Mouse (Mus musculus) MN1 (cell line): ENCODE data around the gene Zfp13.
A peak's percentile ranks its signal among the peaks of the same experiment; 100 is the strongest.

Source experiments
- DNase-seq: peaks from one replicate; pipeline ENCODE4 v3.0.0-alpha.2; 2016; ENCODE audit warnings: low spot score

The Zfp13 gene

DNA sequence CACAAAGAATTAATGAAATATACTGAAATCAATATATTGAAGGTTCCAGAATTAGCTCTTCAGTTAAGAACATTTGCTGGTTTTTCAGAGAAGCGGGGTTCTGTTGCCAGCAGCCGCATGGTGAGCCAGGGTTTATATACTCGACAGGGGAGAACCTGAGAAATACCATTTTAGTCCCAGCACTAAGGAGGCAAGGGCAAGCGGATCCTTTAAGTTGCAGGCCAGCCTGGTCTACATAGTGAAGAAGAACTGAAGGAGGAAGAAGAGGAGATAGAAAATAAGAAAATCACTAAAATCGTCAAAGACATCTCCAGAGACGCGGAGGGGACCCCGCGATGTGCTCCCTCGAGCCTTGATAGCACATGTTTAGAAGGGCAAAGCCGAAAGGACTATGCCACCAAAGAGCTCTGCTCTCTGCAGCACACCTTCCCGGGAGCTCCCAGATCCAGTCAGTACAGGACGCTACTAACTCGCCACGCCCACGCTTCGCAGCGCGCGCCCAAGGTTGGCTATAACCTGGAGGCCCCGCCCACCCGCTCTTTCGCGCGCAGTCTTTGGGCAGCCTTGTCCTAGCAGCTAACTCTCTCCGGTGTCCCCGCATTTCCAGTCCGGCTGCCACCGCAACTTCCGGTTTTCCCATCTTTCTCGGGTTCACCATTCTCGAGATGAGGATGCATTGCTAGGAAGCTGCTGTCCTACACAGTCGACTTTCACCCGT is 6.9 kb downstream of the Zfp13 start:
- peak; percentile 99 for DNase-seq

DNA sequence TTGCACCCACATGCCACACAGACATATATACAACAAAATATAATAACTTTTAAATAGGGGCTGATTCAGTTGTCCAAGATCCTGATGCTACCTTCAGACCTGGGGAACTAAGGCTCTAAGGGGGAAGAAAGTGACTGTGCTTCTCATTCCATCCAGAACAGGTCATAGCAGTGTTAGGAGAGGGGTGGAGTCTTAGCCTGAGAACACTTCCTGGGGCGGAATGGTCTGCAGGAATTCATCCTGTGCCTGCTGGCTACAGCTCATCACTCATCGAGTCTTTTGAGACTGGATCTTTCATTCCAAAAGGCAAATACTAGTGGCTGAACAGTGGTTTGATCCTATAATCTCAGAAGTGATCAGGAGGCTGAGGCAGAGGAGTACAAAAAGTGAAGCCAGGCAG is 12.0 kb downstream of the Zfp13 start:
- DNase-seq, result no peak

DNA sequence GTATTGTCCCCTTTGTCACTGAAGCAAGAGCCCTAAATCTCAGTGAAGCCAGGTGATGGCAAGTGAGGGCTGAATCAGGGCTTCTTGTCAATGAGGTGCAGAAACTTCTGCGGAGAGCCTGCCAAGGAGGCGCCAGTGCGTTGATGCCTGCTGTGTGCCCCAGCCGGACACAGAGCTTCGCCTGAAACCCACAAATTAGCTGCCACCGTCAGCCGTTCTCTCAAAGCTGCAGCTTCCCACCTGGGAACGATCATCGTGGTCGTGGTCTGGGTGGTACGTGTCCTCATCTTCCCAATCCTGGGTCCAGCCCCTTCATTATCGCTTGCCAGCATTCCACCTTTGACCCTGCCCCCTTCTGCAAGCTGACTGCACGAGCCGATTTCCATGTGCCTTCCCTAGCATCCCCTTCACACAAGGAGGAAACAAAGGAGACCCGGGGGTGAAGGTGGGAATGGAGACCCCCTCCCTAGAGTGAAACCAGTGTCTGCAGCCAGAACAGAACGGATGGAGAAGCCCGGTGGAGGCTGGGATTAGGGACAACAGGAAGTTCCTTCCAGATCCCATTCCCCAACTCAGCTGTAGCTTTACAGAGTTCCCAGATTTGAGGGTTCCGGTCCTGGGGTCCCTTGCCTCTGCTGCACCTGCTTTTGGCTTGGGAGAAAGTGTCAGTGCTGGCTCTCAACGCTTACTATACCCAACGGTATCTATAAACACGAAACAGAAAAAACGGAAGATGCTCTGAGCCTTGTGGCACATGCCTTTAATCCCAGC is 13.4 kb downstream of the Zfp13 start:
- DNase-seq, result peak; percentile 78

DNA sequence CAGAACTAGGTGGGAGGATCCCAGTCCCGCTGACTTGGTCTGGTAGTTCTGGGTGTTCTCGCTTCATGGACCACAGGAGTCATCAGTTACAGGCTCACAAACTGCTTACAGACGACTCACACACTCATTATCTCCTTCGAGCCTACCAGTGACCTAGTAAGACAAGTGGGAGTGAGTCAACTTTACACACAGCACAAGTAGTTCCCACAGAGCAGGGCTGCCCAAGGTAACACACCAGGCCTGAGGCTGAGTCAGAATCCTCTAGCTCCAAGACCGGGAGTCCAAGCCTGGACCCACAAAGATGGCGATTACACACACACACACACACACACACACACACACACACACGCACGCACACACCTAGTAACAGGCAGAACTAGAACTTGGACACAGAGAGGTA is 14.5 kb downstream of the Zfp13 start:
- peak; percentile 24 for DNase-seq

DNA sequence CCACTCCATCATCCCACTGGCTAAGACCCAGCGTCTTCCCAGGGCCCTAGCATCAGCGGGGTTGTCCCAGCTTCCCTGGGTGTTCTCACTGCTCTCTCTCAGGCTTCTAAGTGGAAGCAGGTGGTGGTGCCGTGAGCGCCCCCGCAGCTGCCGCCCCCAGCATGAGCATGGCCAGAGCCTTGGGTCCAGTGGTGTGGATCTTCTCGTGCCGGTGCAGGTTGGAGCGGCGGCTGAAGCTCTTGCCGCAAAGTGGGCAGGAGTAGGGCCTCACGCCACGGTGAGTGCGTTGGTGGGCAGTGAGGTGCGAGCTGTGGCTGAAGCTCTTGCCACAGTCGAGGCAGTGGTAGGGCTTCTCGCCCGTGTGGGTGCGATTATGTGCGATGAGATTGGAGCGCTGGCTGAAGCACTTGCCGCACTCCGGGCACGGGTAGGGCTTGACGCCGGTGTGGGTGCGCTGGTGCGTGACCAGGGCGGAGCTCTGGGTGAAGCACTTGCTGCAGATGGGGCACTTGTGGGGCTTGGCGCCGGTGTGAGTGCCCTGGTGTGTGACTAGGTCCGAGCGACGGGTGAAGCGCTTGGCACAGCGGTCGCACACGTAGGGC is 23.2 kb downstream of the Zfp13 start:
- no peak for DNase-seq

DNA sequence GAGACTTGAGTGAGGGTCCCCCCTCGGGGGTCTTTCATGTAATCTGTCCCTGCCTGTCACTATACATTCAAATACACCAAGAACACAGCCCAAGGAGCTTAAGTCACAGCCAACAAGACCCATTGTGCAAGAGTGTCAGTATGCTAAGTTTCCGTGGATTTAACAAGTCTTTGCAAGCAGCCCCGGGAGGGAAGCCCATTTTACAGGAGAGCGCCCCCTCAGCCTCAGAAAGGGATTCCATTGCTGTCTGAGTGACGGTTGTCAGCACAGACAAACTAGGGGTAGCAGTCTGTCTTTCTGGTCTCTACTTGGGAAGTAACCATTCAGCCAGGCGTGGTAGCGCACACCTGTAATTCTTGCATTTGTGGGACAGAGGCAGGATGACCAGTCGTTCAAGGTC is 25.2 kb downstream of the Zfp13 start:
- DNase-seq, result no peak

DNA sequence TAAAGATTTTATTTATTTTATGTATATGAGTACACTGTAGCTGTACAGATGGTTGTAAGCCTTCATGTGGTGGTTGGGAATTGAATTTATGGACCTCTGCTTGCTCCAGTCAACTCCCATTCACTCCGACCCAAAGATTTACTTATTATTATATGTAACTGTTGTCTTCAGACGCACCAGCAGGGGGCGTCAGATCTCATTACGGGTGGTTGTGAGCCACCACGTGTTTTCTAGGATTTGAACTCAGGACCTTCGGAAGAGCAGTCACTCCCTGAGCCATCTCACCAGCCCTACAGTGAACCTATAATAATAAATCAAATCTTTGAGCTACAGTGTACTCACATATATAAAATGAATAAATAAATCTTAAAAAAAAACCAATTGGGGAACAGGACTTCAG is 27.2 kb downstream of the Zfp13 start:
- no peak for DNase-seq

DNA sequence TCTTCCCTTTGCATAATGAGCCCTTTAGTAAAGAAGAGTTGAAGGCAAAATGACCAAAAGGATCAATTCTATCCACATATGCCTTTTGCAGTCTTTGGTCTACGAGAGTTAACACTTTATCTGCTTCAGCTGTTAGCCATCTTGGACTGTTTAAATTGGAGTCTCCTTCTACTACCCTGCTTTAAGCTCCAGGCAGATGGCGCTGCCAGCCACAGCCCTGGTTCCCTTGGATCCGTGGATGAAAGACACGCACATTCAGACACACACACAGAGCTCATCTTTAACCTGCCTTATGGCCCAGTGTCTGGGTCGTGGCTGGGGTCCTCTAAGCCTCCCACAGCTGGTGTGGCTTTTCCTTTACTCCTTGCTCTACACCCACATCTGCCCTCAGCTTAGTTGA is 28.2 kb downstream of the Zfp13 start:
- peak; percentile 61 for DNase-seq

DNA sequence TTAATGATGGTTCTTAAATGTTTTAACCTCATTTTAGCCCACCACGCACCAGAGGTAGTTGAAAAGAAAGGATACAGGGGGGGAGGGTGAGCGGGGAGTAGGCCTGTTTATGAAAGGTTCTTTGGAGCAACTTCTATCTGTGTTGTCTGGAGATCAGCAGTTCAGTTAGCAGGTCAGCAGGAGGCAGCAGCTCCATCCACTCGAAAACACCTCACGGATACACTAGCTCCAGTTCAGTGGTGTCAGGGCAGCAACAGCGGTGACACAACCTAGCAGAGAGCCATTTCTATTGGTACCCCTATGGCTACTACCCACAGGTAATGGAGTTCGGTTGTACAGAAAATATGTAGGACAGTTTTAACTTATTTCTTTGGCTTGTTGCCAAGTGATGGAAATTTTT is 29.3 kb downstream of the Zfp13 start:
- DNase-seq, result peak; percentile 78

DNA sequence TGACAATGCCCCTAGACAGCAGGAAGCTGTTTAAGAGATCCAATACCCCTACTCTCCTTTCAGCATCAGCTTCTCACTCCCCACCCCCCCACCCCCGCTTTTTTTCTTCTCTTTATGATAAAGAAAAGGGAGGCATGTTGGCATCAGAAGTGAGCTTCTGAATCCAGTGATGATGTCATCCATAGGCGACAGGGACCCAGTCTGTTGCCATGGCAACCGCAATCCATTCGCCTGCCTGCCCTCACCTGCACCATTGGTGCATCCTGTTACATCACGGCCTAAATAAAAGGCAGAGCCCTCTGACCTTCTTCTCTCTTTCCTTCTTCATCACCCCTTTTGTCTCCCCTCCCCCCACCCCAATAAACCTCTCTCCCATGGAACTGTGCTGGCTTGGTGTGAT is 30.9 kb downstream of the Zfp13 start:
- no peak for DNase-seq

DNA sequence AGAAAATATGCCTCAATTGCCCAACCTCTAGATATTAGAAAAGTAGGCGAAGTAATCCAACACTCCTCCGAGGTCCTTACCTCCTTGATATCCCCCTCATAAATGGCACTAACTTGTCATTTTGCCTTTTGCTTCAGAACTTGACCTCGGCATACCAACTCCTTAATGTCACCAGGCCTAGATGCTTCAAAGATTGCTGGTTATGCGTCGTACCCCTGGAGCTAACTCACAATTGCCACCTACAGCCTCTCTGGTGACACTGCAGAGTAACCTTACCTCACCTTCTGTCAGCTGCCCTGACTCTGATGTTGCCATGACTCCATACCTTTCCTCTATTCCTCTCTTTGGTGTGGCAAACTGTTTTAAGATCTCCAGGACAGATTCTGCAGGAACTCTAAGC is 32.5 kb downstream of the Zfp13 start:
- no peak for DNase-seq

DNA sequence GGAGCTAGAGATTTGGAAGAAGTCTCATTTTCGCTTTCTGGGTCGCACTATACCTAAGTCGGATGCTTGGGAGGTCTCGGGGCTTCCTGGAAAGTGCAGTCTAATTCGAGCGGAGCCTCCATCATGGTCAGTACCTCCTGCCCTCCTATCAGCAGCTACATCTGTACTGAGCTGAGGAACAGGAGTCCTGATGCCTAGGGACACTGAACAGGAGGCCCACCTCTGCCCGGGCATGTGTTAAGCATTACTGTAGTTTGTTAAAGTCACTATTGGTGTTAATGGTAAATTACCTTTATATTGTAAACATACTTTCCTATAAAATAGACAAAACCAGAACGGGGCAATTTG is 34.9 kb downstream of the Zfp13 start:
- no peak for DNase-seq

DNA sequence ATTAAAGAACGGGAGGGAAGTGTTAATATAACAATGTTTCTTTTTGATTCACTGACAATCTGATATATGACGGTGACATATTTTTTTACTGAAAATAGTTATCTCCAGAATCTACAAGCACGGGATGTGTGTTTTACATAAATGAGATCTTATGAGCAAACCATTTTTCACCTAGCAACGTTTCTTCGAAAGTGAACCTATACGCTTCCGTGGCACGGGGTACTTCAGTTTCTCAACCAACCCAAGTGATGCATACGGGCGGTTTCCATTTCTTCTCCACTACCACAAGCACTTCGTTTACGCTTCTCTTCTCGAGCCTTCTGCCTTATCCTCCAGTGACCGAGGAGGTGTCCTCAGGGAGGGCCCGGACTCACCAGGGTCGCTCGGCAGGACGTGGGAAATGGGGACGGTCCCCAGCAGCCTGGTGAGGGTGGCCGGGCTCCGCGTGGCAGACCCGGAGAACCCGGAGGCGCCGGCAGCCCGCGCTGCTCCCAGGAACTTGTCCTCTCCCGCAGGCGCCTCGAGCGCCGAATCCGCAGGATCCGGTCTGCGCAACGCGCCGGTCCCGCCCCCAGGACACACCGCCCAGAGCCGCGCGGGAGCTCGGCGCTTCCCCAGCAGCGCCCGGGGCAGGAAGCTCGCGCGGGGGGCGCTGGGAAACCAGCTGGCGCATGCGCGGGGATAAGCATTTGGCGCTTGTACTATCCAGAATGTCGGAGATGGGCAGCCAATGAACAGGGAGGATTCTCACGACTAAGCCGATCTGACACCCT is 35.5 kb downstream of the Zfp13 start, which contains the start of gene Zfp213:
Gene Zfp213 (minus strand): TSS at position 644 of the 773 bp plus-strand sequence.
- peak; percentile 98 for DNase-seq

DNA sequence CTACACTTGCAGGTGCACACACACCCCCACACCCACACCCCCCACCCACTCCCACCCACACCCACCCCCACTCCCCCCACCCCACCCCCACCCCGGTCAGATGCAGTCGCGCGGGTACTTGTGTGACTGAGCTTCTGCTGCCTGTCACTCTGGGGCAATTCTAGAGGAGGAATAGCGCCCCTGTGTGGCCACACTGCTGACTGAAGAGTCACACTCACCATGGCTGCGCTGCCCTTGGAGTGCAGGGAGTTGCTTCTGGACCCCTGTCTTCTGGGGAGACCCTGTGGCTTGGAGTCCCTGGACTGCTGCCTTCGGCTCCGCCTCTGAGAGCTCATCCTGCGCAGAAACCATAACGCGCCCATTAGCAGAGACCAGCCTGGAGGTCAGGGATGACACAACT is 39.5 kb downstream of the Zfp13 start:
- peak; percentile 41 for DNase-seq

DNA sequence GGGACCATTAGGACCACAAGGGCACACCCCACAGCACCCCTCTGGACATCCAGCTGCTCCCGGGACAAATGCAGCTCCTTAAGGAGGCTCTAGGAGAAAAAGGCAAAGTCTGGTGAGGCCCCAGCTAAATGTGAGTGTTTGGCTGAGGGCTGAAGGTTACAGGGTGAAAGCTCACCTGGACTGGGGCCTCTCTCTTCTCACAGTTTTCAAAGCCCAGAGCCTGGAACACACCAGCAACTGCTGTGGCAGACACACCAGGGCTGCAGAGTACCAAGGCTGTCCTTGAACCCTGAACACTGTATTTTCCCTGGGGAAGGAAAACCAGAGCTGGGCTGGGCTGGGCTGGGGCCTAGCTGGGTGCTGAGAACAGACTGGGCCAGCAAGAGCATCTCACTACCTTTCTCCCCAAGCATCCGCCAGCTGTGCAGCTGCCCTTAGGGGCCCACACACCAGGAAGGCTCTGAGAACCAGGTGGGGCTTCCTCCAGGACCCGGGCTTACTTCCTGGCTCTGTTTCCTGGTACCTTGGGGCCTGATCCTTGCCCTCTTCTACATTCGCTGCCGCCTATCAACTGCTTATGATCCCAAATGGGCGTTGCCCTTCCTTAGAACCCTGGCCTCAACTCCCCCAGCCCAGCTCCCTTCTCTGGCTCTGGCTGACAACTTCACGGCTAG is 43.9 kb downstream of the Zfp13 start:
- DNase-seq, result no peak

DNA sequence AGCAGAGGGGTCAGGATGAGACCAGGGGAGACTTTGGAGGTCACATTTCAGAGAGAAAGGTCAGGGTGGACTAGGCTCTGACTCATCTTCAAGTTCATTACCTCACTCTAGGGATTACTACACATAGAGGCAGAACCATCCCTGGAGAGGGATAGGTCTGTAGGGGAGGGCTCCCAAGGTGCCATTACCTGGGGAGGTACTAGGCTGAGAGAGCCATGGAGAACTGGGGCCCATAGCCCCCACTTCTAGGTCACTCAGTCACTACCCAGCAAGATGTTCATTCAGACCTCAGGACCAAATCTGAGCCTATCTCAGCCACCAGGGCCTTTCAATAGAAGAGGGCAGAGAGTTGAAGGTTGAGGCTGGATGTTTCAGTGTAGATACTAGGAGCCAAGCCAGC is 45.0 kb downstream of the Zfp13 start:
- DNase-seq, result no peak

DNA sequence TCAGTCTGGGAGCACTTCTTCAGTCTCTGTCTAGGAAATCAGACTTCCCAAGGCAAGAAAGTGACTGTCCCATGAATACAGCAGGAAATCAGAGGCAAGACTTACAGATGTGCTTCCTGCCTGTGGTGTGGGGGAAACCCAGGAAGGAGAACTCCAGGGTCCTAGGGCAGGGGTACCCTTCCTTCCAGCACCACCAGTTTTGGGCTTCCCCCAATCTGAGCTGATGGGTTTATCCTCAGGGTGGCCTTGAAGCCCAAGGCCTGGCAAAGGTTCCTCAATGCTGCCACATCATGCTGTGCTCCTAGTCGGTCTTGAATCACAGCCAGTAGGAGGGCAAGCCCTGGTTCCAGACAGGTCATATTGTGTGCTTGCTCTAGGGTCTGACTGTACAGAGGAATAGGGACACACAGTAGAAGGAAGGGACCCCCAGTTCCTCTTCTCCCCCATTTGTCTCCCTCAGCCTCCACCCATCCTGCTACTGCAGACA is 45.6 kb downstream of the Zfp13 start:
- no peak for DNase-seq

DNA sequence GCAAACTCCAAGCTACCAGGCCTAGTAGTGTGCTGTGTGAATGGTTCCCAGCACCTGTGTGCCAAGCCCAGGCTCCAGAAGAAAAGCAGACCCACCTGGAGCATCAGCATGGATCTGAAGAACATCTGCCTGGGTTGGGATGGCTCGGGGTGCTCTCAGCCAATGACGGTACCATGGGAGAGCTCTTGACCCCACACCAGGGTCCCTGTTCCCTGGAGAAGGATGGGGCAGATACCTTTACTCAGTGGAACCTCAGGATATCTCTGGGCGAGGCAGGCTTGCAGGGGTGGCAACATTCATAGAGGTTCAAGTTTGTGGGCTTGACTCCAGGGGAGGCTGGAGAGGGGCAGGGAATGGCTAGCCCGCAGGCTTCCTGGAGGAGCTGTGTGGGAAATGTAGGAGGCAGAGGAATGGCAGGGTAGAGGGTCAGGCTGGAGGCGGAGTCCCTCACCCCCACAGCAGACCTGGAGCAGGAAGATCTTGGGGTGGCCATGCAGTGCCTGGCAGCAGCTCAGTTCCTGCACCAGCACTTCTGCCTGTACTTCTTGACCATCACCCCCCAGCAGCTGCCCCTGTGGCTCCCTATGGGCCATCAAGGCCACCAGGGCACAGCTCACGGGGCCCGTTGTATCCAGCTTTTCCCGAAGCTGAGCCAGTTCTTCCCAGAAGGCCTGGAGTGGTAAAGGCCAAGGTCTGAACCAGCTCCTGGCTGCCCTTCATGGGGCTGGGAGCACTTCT is 46.2 kb downstream of the Zfp13 start:
- no peak for DNase-seq

DNA sequence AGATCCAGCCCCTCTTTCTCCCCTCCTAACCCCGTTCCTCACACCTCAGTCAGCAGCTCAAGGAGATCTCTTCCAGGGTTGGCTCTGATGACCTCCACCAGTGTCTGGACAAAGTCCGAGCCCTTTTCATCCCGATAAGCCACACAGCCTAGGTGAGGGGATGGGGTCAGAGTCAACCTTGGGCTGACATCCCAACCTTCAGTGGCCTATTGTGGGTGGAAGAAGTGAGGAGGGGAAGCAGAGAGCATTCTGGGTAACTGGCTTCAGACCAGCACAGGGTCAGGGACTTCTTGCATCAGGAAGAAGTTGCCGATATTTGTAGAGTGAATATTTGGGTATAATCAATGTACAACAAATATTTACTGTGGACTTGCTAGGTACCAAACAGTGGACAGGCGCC is 47.3 kb downstream of the Zfp13 start:
- no peak for DNase-seq

DNA sequence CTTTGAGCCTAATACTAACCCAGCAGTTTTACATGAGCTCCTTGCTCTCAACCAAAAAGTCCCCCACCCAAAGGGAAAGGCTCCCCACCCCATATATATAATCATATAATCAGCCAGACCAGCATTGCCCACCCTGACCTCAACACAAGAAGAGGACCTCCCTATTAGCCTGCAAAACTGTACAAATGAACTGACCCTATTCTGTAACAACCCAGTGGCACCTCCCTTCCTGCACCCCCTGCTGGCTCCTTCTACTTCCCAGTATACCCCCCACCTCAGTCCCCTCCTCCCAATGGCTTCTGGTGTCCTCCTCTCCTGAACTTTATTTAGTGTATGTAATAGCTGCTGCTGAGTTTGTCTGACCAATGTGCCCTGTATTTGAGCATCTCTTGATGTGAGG is 47.9 kb downstream of the Zfp13 start:
- no peak for DNase-seq

DNA sequence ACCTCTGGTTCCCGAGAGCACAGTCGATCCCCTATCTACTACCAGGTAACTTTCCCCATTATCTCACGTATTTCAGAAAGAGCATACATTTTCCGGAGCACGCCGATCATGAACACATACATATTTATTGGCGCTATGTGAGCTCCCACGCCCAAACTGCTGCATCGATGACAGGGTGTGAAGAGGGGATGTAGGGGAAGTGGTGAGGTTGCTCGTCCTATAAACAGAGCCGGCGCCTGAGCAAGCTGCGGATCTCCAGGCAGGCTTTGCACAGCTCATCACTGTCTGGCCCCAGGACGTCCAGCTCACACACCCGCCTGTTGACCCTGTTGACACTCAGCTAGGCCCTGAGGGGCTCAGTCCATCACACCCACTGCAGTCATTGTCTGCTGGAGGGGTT is 48.4 kb downstream of the Zfp13 start:
- peak; percentile 58 for DNase-seq
